Mouse (Mus musculus): ENCODE results near the gene 1700016C15Rik.

Gene 1700016C15Rik

GRCm38 (mm10) chr1:177729043-177730024 is at the start of gene 1700016C15Rik:
Gene 1700016C15Rik (plus strand): TSS chr1:177729814.
- in situ Hi-C loops (cut with MboI; ENCODE audit: unreplicated experiment in 2 of 2) = no loop called here

- in situ Hi-C loops (cut with MboI; ENCODE audit: unreplicated experiment in 2 of 2) = loop anchor here (10.0 to 25.0 kb wide), 3 partner anchors 256 to 644 kb away; no protein-coding TSS in a partner anchor
Measured at GRCm38 (mm10) chr1:177681239-177681638, 48.4 kb upstream of the 1700016C15Rik start.

DNA sequence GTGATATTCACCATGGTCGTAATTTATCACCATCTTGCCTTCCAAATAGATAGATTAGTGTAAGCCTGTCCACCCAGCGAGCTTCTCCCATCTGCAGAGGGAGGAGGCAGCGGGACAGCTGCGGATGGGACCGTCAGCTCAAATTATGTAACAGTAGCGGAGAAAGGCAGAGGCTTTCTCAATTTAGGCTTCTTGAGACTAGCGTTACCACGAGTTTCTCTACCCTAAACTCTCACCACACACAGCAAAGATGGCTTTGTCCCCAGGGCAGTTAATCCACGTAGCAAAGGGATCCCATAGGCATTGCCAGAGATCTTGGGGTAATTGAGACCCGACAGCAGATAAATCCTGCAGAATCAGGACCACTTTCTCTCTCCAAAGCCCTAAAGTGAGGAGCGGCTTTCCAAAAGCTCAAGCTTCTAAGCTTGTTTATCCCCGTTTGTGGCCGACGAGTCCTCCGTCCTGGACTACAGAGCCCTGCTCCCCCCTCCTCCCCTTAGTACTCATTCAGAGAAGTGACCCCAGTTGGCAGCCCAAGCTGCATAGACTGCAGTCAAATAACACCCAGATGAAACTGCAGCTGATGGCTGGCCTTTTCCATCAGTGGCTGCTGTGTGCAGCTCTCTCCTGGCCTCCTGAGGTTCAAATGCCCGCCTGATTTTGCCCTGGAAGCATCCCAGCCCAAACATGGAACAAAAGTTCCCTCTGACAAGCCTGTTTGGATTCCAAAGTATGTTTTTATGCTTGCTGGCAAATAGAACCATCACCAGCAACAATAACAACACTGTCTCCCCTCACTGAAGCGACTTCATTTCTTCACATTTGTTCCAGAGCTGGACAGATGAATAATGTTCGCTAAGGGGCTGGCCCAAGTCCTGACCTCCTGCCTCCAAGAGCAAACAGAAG is 45.4 kb upstream of the 1700016C15Rik start:
- in situ Hi-C loops (cut with MboI; ENCODE audit: unreplicated experiment in 2 of 2) = loop anchor here (10.0 to 25.0 kb wide), 3 partner anchors 259 to 647 kb away; no protein-coding TSS in a partner anchor

GRCm38 (mm10) chr1:177684901-177685300 is 44.7 kb upstream of the 1700016C15Rik start:
- in situ Hi-C loops (cut with MboI; ENCODE audit: unreplicated experiment in 2 of 2) = loop anchor here (5.0 to 25.0 kb wide), 7 partner anchors 260 to 973 kb away; no protein-coding TSS in a partner anchor

DNA sequence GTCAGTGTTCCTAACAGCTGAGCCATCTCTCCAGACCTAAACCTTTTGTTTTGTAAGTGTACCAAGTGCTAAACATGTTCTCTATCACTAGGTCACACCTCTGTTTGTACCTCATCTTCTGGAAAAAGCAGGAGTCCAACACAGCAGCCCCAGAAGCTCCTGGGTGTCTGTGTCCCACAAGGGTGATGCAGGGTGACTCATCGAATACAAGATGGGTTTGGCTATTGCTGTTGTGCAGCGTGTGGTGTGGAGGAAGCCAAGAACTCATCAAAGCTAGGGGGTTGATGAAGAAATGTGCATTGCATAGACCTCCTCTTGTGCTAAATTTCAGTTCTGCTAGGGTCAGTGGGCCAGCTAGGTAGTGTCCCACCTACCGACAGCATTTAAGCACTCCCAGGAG is 43.5 kb upstream of the 1700016C15Rik start:
- in situ Hi-C loops (cut with MboI; ENCODE audit: unreplicated experiment in 2 of 2) = loop anchor here (5.0 to 25.0 kb wide), 7 partner anchors 261 to 974 kb away; no protein-coding TSS in a partner anchor

GRCm38 (mm10) chr1:177686982-177687381 is 42.6 kb upstream of the 1700016C15Rik start:
- in situ Hi-C loops (cut with MboI; ENCODE audit: unreplicated experiment in 2 of 2) = loop anchor here (5.0 to 25.0 kb wide), 7 partner anchors 262 to 975 kb away; no protein-coding TSS in a partner anchor

DNA sequence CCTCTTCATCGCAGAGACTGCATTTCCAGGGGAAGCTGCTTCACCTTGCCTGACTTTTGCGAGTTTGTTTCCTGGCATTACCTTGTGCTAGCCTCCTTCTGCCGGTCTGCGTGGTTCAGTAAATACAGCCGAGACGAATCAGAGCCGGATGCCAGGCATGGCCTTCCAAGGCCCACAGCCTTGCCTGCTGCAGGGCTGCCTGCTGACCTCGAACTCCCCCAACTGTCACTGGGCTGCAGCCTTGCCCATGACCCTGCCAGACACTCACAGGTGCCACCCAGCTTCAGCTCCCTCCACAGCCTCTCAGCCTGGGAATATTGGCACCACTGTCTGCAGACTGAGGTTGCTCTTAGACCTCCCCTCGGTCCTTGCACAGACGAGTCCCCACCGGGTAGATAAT is 37.1 kb upstream of the 1700016C15Rik start:
- in situ Hi-C loops (cut with MboI; ENCODE audit: unreplicated experiment in 2 of 2) = loop anchor here in 1 of 2 experiments (25.0 kb wide), 1 partner anchor 655 kb away; no protein-coding TSS in a partner anchor

DNA sequence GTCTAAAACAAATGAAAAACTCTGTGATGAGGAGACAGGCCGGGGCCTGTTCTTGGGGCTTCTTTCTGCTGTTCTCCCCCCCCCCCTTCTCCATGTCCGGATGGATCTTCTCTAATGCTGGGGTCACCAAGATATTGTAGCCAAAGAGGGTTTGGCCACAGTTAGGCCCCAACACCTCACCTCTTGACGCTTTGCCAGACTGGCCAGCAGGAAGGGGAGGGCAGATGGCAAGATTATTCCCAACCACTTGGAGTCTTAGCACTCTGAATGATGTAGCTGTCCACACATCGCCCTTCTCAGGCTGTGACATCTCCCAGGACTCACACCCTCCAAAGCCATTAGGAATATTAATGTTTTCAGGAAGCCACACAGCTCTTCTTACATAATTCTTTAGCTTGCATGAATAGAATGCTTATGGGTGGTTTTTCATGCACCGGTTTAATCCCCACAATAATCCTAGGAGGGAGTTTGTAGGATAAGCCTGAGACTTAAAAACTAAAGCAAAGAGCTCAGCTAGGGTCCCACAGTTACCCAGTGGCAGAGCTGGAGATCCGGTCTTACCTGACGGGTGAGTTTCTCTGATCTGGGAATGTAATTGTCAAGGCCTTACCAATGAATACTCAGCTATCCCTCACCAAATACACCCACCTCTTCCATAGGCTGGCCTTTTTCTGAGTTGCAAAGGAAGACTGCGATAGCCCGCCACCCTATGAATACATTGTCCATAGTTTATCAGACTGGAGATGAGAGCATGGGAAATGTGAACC is 35.9 kb upstream of the 1700016C15Rik start:
- in situ Hi-C loops (cut with MboI; ENCODE audit: unreplicated experiment in 2 of 2) = loop anchor here in 1 of 2 experiments (25.0 kb wide), 1 partner anchor 656 kb away; no protein-coding TSS in a partner anchor

- in situ Hi-C loops (cut with MboI; ENCODE audit: unreplicated experiment in 2 of 2) = loop anchor here (5.0 to 25.0 kb wide), 6 partner anchors 437 to 1787 kb away; no protein-coding TSS in a partner anchor
Measured at GRCm38 (mm10) chr1:177700560-177700959, 29.1 kb upstream of the 1700016C15Rik start.

DNA sequence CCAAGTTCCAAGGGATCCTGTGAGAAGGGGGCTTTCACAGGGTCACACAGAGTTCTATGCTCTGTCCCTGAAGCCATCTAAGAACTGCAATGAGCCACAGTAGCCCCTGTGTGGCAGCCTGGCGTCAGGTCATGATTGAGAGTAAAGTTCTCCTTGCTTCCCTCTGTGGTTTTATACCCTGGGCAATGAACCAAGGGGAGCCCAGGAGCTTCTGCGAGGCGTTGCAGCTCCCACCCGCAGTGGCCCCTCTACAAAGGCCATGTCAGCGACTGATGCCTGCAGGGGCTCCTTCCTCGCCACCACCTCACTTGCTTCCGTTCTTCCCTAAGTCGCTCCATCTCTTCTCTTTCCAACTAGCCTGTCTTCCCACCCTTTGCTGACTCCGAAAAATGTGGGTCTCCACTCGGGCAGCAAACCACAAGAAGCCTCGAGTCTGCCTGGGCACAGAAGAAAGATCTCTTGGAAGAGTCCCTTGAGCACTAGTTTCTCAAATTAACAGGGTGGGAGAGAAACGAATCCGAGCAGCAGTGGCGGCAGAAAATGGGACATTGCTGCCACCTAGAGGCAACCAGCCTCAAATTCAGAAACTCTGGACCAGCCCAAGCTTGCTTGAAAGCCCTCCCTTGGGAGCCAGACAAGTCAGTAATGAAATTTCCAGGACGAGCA is 27.0 kb upstream of the 1700016C15Rik start:
- in situ Hi-C loops (cut with MboI; ENCODE audit: unreplicated experiment in 2 of 2) = loop anchor here (5.0 to 25.0 kb wide), 6 partner anchors 435 to 1785 kb away; no protein-coding TSS in a partner anchor

DNA sequence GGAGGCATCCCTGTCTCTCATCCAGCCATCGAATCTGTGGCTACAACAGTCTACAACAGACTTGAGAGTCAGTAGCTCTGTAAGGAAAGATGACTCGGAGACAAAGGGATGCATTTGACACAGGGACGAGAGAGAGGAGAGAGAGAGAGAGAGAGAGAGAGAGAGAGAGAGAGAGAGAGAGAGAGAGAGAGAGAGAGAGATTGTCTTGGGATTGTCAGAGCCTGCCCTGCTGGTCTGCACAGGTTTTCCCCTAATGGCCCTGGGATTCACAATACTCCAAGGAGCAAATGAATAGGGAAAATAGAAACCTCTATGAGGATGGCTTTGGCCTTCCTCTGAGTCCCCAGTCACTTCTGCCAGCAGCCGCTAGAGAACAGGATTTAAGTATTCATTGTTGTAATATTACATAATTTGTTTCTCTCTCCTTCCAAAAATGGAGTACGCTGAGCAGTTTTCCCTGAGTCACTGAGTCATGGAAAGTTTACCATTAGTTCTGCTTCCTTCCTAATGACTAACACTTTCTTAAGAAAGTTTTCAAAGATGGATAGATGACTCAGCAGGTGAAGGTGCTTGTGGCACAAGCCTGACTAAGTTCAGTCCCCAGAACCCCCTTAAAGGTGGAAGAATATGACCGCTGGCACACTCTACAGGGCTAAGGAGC is 26.3 kb upstream of the 1700016C15Rik start:
- in situ Hi-C loops (cut with MboI; ENCODE audit: unreplicated experiment in 2 of 2) = loop anchor here (5.0 to 25.0 kb wide), 6 partner anchors 434 to 1784 kb away; no protein-coding TSS in a partner anchor

GRCm38 (mm10) chr1:177705204-177705603 is 24.4 kb upstream of the 1700016C15Rik start:
- in situ Hi-C loops (cut with MboI; ENCODE audit: unreplicated experiment in 2 of 2) = loop anchor here (10.0 to 25.0 kb wide), 4 partner anchors 432 to 1782 kb away; no protein-coding TSS in a partner anchor

- in situ Hi-C loops (cut with MboI; ENCODE audit: unreplicated experiment in 2 of 2) = loop anchor here (10.0 to 25.0 kb wide), 4 partner anchors 430 to 1780 kb away; no protein-coding TSS in a partner anchor
Measured at GRCm38 (mm10) chr1:177707571-177707970, 22.0 kb upstream of the 1700016C15Rik start.

DNA sequence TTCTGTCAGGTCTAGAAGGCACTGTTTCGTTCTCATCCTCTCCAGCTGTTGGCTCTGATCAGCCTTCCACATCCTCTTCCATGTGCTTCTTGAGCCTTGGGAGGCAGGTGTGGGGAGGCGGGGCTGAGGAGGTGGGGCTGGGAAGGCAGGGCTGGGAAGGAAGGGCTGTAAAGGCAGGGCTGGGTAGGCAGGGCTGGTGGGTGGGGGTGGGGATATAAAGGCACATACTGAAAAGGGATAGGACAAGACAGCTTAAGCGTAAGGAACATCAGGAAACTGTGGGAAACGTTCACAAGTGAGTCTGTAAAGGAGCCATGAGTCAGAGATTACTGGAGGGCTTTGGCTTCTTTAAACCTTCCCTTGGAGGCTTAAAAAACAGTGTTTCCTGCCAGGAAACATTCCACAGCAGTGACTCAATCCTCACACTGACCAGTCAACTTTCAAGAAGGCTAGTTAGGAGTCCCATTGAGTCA is 21.0 kb upstream of the 1700016C15Rik start:
- in situ Hi-C loops (cut with MboI; ENCODE audit: unreplicated experiment in 2 of 2) = loop anchor here (10.0 to 25.0 kb wide), 4 partner anchors 429 to 1779 kb away; no protein-coding TSS in a partner anchor

- in situ Hi-C loops (cut with MboI; ENCODE audit: unreplicated experiment in 2 of 2) = loop anchor here in 1 of 2 experiments (25.0 kb wide), 3 partner anchors 426 to 1776 kb away; no protein-coding TSS in a partner anchor
Measured at GRCm38 (mm10) chr1:177711000-177711399, 18.6 kb upstream of the 1700016C15Rik start.

DNA sequence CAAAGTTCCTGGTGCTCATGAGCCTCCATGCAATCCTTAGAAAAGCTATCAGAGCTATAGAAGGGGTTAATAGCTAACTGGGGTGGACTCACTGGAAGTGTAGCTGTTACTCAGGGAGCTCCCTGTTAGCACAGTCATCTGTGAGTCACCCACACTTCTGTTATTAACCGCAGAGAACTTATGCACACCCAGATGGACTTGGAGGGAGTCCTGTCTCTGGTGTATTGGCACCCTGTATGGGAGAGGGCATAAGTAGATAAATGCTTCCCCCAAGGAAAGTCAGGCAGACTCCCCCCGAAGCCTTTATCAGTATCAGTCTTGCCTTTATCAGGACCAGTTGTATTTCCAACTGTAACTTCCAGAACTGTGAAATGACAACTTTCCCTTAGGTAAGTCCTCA is 18.2 kb upstream of the 1700016C15Rik start:
- in situ Hi-C loops (cut with MboI; ENCODE audit: unreplicated experiment in 2 of 2) = loop anchor here in 1 of 2 experiments (25.0 kb wide), 3 partner anchors 426 to 1776 kb away; no protein-coding TSS in a partner anchor

- in situ Hi-C loops (cut with MboI; ENCODE audit: unreplicated experiment in 2 of 2) = loop anchor here in 1 of 2 experiments (25.0 kb wide), 3 partner anchors 423 to 1773 kb away; no protein-coding TSS in a partner anchor
Measured at GRCm38 (mm10) chr1:177713635-177714396, 15.8 kb upstream of the 1700016C15Rik start.
